Mouse (Mus musculus): ENCODE data around the gene Drc3.
"Not testable (repeated sequence)": the region's sequence is repeated elsewhere in the genome, so short reads cannot be mapped to it uniquely, and the experiment has no call there.

Gene Drc3

DNA sequence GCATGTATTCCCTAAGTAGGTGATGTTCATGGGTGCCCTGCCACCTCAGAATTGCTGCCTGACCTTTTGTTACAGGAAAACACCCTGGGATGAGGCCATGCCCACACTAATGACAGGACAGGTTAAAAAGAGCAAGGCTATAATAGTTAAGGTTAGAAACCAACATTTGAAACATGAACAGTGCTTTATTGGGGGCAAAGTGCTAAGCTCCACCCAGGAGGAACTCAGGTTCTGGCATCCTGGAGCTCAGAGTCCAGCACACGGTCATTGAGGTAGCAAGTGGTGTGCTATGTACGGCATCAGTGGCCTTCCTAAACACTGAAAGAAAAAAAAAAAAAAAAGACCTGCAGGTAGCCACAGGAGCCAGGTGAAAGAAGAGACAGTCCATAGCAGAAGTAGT, 34.8 kb downstream of the Drc3 start:
- in situ Hi-C loops (cut with MboI, MseI) = no loop called here

DNA sequence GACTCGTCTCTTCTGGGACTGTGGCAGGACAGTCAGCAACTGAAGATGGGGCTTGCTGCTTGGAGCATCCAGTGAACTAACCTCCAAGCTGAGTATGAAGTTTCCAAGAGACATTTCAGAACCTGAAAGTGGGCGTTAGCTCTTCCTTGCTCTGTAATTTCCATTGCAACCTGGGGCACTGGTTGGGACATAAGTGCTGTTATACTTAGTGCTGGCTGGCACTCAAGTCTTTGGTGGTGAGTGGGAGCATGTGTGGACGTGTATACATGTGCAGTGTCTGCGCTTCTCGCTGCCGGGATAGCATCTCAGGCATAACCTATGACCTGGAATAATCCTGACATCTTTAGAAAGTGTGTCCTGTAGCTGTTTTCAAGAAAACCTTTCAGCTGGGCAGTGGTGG, 38.2 kb downstream of the Drc3 start:
- in situ Hi-C loops (cut with MboI, MseI) = no loop called here

DNA sequence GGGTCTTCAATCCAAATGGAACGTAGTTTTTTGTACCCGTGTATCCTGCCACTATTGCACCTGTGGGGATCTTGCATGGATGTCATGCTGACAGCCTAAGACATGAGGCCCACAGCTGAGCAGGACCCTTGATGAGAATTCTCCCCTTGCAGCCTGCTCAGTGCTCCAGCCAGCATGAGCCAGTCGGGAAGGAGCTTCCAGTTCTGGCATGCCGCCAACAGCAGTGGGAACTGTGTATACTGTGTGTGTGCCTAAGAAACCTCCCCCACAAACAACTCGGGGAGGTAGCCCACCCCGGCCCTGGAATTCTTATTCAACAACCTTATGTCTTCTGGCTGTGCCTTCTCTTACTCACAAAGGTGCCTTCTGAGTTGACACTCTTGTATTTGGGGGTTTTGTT, 43.4 kb downstream of the Drc3 start:
- in situ Hi-C loops (cut with MboI, MseI) = no loop called here

DNA sequence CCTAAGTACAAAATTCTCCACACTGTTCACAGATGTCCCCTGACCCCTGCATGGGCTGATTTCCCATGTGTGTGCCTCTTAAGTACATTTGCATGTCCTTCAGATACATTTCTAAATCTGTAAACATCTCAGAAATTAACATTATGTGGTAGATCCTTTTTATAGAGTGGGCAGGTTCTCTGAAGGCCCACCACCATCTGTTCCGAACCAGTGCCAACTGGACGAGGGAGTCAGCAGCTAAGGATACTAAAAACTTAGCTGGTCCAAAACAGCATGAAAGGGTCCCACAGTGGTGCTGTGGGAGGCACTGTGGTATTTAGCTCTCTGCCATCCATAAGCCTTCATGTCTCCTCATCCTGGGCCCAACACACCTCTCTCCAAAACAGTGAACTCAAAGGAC, 44.0 kb downstream of the Drc3 start:
- in situ Hi-C loops (cut with MboI, MseI) = no loop called here

DNA sequence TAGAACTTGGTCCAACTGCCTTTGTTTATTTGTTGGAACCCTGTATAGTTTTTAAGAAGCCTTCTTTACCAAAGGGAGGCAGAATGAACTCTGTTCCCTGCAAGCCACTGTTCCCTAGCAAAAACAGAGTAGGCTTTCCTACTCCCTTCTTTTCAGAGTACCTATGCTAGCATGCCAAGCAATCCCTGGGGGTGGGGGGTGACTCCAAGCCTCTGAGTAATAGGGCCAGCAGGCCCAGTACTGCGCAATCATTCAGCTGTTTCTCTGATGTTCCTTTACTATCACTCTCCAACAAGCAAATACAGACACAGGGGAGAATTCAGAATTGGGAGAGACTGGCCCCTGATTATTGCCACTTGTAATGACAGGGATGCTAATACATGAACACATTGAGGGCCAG, 53.5 kb downstream of the Drc3 start:
- in situ Hi-C loops (cut with MboI, MseI) = no loop called here

DNA sequence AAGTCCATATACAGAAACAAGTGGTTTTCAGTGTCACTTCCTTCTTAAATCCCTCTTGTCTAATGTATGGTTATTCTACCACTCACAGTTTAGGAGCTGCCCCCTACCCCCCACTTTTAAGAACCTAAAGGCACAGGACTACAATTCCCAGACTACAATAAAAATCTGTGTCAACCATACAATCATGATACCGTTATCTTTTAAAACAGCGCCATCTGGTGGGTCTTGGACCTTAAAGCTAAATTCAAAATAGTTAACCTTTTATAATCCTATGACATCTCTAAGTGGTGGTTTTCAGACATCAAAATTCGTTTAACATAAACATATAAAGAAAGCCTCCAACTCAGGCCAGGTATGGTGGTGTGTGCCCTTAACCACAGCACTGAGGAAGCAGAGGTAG, 59.0 kb downstream of the Drc3 start:
- in situ Hi-C loops (cut with MboI, MseI) = loop anchor here (10.0 kb wide), 2 partner anchors 57 to 307 kb away; partner anchors contain the start of genes Drc3, Rai1 and Tom1l2

DNA sequence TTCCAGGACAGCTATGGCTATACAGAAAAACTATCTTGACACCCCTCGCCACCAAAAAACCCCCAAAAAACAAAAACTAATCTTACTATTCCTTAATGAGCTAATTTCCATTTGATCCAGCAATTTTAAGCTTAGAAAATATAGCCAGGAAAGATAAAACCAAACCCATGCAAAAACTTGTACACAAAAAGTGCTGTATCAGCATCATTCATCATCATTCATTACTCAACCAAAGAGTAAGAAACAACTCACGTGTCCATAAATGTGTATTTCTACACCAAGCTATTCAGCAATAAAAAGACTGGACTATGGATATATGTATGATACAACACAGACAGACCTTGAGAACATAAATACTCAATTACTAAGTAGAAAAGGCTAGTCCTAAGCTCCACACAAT, 59.8 kb downstream of the Drc3 start:
- in situ Hi-C loops (cut with MboI, MseI) = loop anchor here (10.0 kb wide), 2 partner anchors 58 to 308 kb away; partner anchors contain the start of genes Drc3, Rai1 and Tom1l2

DNA sequence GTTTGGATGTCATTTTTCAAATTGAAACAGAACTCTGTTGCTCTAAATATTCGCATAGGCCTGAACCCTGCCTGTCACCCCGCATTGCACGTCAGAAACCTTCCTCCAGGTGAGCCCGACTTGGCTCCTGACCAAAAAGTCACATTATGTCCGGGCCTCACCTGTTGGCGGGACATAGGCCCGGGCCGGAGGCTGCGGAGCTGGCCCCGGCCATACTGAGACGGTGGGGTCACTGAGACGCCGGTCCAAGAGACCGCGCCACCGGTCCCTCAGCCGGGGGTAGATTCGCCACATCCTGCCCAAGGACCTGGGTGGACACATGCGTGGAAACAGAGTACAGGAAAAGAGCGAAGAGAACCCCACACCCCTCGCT, 63.4 kb downstream of the Drc3 start:
- in situ Hi-C loops (cut with MboI, MseI) = loop anchor here (10.0 kb wide), 2 partner anchors 62 to 312 kb away; partner anchors contain the start of genes Drc3, Rai1 and Tom1l2

DNA sequence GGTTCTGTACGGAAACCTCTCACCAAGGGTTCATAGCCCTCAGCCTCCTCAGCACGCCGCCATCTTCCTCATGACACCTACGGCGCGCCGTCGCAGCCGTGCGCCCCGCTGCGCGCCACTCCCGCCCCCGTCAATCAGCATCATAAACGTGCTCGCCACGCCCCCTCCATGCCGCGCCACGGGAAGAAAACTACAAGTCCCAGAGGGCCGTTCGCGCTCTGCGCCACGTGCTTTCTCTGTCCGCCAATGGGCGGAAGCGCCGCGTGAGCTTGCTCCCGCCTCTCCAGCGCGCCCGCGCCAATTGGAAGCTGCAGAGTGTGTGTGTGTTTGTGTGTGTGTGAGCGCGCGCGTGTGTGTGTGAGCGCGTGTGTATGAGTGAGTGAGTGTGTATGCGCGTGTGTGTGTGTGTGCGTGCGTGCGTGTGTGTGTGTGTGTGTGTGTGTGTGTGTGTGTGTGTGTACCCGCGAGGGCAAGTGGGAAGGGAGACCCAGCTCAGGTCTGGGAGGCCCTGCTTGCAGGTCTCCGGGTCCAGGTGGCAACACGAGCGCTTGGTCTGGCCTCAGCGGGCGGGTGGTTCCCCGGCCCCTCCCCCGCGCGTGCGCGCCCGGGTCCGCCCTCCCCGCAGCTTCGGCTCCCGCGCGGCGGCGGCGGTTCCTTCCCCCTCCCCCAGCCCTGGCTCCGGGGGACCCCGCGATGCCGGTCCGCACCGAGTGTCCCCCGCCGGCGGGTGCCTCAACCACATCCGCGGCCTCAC, 64.0 kb downstream of the Drc3 start, which contains the start of gene Gid4:
Gid4 (plus strand) TSS at position 183 of the 754 bp plus-strand sequence.
- in situ Hi-C loops (cut with MboI, MseI) = loop anchor here (10.0 kb wide), 2 partner anchors 62 to 312 kb away; partner anchors contain the start of genes Drc3, Rai1 and Tom1l2

DNA sequence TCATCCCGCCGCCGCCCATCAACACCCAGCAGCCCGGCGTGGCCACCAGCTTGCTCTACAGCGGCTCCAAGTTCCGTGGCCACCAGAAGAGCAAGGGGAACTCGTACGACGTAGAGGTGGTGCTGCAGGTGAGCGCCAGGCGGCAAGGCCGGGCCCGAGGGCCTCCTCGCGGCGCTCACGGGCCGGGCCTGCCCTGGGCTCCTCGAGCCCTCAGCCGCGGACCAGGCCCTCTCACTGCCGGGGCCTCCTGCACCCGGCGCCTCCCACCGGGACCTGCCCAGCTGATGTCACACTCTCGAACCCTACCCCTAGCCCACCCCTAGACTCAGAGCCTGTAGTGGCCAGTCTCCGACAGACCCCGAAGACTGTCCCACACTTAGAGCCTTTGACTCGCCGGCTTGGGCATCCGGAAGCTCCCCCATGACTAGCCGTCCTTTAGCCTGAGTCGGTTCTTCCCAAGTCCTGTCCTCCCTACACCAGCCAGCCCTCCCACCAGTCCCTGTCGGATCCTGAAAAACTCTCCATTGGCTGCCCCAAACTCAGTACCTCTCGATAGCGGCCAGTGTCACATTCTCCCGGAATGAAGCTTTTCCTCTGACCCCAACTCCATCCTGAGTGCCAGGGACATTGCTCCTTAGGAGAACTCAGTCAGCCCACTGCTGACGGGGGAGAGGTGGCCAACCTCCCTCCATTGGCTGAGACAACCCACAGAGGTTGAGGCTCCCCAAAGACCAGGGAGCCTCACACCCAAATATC, 64.8 kb downstream of the Drc3 start, which contains the start of gene Atpaf2:
Atpaf2 (minus strand) TSS at position 741 of the 756 bp plus-strand sequence.
- in situ Hi-C loops (cut with MboI, MseI) = loop anchor here (10.0 kb wide), 2 partner anchors 63 to 313 kb away; partner anchors contain the start of genes Drc3, Rai1 and Tom1l2

DNA sequence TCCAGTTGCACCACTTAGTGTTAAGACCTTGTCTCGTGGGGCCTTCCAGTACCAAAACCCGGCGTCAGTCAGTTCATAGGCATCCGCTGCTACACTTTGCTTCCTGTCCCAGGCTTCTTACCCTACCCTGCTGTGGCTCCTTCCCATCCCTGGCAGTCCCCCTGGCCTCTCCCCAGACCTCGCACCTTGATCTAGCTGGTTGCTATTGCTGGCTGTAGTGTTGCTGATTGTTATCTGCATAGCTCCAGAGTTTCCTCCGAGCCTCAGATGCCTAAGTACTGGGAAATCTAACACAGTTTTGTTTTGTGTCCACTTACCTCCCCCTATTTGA, 65.3 kb downstream of the Drc3 start:
- in situ Hi-C loops (cut with MboI, MseI) = loop anchor here (10.0 kb wide), 2 partner anchors 64 to 314 kb away; partner anchors contain the start of genes Drc3, Rai1 and Tom1l2

DNA sequence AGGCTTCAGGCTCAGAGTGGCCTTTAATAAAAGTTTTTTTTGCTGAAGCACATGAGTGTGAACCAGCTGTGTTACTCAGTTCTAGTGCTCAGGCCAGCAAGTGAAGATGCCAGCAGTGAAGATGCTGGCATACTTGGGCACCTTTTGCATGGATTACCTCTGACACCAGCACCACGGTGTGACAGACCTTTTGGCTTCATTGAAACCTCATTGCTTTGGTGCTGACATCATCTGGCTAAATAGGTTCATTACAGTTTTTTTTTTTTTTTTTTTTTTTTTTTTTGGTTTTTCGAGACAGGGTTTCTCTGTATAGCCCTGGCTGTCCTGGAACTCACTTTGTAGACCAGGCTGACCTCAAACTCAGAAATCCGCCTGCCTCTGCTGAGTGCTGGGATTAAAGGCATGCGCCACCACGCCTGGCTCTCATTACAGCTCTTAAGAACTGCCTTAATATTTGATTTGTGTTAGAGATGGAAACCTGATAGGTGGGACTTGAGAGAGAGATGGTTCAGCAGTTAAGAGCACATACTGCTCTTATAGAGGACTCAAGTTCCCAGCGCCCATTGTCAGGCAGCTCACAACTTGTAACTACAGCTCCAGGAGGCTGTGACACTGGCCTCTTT, 69.0 kb downstream of the Drc3 start:
- in situ Hi-C loops (cut with MboI, MseI) = no loop called here

DNA sequence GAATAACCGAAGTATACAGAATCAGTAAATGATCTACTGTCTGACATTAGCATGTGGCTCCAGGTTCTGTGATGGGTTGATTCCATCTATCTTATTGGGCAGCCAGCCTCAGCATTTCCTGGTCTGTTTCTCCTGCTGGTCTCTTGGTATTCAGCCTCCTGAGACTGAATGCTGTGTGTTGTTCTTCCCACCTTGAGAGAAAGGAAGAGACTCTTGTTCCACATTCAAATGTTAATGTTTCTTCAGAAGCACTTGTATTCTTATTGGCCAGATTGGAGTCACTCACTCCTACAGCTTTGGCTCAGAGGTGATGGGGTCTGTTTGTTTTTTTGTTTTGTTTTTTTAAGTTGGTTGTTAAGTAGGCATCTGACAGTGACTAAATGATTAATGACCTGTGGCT, 69.9 kb downstream of the Drc3 start:
- in situ Hi-C loops (cut with MboI, MseI) = no loop called here

DNA sequence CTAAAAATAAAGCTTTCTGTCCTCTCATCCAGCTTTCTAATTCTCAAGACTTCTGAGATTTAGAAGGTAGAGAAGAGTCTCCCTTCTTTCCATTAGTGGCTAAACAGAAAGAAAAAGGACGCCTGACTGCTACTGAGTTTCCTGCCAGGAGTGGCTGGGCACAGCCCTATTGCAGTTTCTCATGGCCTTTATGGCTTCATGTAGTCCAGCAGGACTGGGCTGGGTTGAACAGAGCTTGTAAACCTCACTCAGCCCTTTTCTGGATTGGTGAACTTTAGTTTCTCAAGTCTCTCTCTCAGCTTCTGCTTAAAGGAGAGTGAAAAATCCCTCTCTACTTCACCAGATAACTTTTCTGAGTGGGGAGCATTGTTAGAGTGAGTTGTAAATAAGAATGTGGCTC, 73.3 kb downstream of the Drc3 start:
- in situ Hi-C loops (cut with MboI, MseI) = no loop called here

DNA sequence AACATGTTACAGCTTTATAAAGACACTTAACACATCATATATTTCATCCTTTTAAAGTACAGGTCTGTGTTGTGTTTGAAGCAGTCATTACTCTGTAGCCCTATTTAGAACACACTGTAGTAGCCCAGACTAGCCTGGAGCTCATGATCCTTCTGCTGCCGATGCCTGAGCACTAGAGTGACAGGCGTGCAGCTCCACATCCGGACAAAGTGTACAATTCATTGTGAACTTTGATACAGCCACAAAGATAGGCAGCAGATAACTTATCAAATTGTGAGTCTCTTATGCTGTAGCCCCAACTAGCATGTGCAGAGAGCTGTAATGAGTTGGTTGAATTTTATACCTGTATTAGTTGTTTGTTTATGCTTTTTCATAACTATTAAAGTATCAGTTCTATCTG, 74.5 kb downstream of the Drc3 start:
- in situ Hi-C loops (cut with MboI, MseI) = no loop called here

DNA sequence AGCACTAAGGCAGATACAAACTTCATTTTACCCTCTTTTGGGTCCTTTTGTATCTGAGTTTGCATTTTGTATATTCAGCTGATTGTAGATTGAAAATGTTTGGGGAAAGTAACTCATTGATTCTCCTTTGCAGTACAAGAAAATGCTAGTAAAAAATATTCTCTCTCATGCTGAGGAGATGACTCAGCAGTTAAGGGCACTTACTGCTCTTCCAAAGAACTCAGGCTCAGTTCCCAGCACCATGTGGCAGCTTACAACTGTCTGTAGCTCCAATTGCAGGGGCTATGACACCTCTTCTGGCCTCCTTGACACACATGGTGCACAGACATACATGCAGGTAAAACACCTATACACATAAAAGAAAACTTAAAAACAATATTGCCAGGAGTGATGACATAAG, 80.4 kb downstream of the Drc3 start:
- in situ Hi-C loops (cut with MboI, MseI) = no loop called here

DNA sequence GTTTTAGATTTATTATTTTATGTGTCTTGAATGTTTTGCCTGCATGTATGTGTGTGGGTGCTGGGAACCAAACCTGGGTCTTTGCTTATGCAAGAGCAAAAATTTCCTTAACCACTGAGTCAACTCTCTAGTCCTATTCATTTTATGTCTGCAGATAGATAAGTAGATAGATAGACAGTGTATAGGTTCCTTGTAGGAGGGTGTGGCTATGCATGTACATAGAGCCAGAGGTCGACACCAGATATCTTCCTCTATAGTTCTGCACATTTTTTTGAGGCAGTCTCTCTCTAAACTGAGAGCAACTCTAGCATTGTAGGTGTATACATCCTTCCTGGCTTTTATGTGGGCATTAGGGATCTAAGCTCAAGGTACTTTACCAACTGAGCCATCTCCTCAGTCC, 82.0 kb downstream of the Drc3 start:
- in situ Hi-C loops (cut with MboI, MseI) = no loop called here

DNA sequence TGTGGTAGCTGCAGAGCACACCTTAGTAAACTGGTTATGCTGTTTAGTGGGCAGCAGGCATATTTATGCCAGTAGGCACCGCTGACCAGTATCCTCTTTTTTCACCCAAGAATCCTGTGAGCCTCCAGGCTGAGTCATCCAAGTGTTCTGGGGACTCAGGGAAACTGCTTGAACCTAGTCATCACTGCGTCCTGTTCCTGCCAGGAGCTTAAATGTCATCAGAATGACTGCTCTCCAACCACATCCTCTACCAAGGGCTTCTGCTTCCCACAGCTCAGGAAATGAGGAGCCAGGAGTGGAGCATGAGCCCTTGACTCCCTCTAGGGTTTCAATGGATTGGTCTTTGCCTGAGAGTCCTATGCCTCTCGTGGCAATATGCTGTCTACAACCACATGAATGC, 83.5 kb downstream of the Drc3 start:
- in situ Hi-C loops (cut with MboI, MseI) = no loop called here

DNA sequence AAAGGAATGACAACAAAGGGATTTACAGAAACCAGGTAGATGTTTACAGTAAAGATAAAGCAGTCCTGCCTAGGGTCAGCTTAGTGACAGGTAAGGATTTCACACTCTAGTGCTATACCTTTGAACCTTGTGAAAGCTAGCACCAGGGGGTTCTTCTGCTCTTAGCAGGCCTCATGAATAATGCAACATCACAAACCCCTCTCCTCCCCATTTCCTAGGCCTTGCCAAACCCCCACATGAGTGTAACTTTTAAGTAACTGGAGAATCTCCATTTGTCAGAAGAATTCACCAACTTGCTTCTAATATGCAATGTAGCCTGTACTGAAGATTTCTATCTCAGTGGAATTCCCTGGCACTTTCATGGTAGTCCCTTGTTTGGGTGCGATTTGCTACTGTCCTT, 86.5 kb downstream of the Drc3 start:
- in situ Hi-C loops (cut with MboI, MseI) = not testable (repeated sequence)

DNA sequence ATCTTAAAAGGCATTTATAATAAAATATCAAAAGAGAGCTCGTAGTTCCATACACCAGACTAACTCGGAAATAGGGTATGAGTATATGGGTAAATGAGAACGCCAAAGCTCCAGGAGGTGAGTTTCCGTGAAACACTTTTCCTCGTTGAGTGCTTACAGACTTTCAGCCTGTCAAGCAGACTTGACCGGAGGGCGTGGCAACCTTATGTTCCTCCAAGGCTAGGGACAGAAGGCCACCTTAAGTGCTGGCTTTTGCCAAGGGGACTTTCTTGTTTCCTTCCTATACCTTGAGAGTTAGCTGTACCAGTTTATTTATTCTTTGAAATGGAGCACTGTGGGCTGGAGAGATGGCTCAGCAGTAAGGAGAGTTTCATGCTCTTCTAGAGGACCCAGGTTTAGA, 87.0 kb downstream of the Drc3 start:
- in situ Hi-C loops (cut with MboI, MseI) = no loop called here

DNA sequence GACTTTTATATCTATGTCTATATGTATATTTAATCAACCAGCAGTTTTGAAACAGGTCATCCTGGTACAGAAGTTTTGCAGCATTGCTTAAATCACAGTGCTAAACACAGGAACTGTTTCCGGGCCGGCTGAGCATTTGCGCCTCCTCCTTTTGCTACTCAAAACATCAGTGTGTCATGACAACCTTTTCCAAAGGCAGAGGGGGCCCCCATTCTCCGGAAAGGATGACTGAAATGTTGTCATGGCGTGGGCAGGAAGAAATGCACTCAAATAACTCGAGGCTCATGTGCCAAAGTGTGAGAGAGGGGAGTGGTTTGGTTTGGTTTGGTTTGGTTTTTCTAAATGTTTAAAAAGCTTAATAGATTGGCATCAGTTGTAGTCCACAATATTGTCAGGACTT, 89.8 kb downstream of the Drc3 start:
- in situ Hi-C loops (cut with MboI, MseI) = no loop called here
